Mouse (Mus musculus): ENCODE results near the gene Pkdrej.
"Not testable (repeated sequence)": the region's sequence is repeated elsewhere in the genome, so short reads cannot be mapped to it uniquely, and the experiment has no call there.

The Pkdrej gene

DNA sequence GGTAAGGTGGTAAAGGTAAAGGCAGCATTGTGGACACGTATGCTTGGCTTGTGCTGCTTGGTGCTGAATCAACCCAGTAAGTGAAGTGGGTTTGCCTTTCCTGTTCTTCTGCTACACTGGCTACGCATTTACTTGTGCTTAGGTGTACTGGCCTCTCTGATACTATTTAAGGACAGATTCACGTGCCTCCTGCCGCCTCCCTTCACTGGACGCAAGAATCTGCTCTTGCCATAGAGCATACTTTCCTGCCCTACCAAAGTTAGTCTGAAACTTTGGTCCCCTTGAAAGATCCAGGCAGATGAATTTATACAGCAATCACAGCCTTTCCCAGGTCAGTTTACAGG is 11.1 kb downstream of the Pkdrej start:
- DNase-seq (ENCODE audit: low spot score), result no peak

DNA sequence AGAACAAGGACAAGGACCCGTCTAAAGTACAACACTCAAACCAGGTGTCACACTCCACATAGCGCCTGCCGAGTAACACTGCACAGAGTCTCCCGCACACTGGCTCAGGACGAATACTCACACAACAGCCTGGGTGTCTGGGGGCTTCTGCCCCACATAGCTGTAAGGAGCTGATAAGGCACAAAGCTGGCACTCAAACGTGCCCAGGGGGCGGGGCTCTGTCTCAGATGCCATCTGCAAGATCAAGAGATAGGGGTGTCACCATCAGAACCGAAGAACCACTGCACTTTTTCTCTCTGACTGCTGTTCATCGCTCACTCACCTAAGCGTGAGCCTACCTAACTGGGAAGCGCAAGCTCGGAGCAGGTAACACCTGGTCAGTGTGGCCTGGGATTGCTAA is 12.4 kb downstream of the Pkdrej start:
- DNase-seq (ENCODE audit: low spot score), result no peak

- no peak for DNase-seq (ENCODE audit: low spot score)
Observed at GRCm38 (mm10) chr15:85808434-85808833, 13.1 kb downstream of the Pkdrej start.

DNA sequence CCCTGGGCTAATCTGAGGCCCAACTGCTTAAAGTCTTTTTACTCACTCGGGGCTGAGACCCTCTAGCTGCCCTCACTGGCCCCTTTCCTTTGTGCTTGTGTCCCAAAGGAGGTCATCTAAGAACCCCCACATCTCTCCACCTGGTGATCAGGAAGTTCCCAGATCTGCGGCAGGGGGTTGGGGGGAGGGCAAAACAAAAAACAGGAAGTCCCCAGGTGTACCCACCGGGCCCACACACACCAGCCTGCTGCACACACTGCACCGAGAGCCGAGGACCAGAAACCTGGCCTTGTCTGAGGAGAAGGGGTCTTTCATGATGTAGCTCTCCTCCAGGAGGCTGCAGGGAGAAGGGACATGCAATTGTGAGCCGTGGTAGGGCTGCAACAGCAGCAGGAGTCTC is 13.5 kb downstream of the Pkdrej start:
- no peak for DNase-seq (ENCODE audit: low spot score)

DNA sequence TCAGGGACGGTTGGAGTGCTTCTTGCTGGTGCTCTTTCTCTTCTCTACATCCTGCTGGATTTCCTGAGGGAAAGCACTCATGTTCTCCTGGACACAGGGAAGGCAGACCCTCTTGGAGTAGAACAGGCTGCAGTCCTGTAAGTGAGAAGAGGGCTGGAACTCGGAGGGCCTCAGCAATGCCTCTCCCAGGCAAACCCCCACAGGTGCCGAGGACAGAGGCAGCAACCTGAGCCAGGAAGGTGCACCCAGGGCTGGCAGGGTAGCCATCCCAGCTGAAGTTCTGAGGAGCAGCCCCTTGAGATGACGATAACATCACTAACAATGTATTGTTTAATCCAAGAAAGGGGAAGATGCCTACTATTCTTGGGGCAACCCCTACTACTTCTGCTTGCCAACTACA is 14.1 kb downstream of the Pkdrej start:
- DNase-seq (ENCODE audit: low spot score), result no peak

GRCm38 (mm10) chr15:85806886-85807285 is 14.6 kb downstream of the Pkdrej start:
- DNase-seq (ENCODE audit: low spot score), result peak; percentile 58

DNA sequence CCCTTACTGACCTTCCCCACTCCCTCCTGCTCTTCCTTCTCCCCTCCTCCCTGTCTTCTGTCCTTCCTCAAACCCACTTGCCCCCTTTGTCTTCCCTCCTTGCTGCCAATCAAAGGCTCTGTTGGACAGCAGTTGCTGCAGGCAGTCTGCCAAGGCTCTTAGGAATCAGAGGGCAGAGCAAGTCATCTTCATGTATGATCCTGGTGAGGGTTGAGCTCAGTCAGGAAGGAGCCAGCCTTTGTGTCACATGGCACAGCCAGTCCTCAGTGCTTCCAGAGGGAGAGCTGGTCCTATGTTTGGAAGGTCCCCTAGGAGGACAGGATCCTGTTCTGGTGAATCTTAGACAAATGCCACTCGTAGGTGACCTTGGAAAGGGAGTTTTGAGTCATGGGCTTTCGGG is 18.6 kb downstream of the Pkdrej start:
- no peak for DNase-seq (ENCODE audit: low spot score)

GRCm38 (mm10) chr15:85798676-85799075 is 22.9 kb downstream of the Pkdrej start:
- no peak for DNase-seq (ENCODE audit: low spot score)

- no peak for DNase-seq (ENCODE audit: low spot score)
Observed at GRCm38 (mm10) chr15:85795516-85795915, 26.0 kb downstream of the Pkdrej start.

DNA sequence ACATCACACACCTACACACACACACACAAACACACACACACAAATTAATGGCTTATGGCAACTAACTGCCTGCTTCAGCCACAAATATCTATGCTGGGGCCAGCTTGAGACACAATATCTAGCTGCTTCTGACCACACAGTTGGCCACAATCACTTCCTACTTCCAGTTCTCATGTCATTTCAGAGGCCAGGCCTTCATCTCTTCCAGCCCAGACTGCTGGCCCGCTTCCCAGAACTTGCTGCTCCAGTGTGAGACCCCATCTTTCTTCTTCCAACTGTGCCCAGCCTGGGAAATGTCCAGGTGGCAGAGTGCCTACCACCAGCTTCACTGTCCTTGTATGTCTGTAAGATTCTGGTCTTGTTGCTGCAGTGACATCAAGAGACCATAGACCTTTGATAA is 28.7 kb downstream of the Pkdrej start:
- DNase-seq (ENCODE audit: low spot score), result peak; percentile 39

GRCm38 (mm10) chr15:85791449-85791848 is 30.1 kb downstream of the Pkdrej start:
- DNase-seq (ENCODE audit: low spot score), result no peak

GRCm38 (mm10) chr15:85788633-85789032 is 32.9 kb downstream of the Pkdrej start:
- no peak for DNase-seq (ENCODE audit: low spot score)

DNA sequence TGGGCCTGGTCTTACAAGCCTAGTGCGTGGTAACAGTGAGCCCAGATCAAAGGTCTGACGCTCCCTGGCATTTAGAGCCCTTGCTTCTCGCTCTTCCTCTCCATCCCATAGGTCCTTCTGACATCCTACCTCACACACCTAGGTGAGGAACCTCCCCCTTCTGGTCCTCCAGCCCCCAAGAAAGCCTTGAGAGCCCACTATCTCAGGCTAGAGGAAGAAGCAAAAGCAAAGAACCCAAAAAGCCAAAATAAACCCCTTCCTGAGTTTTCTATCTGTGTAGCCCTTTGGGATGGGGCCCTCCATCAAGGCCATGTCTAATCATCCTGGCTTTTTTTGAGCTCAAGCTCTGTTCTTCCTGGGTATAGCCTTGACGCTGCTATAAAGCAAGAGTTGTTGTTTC is 33.5 kb downstream of the Pkdrej start:
- DNase-seq (ENCODE audit: low spot score), result no peak

DNA sequence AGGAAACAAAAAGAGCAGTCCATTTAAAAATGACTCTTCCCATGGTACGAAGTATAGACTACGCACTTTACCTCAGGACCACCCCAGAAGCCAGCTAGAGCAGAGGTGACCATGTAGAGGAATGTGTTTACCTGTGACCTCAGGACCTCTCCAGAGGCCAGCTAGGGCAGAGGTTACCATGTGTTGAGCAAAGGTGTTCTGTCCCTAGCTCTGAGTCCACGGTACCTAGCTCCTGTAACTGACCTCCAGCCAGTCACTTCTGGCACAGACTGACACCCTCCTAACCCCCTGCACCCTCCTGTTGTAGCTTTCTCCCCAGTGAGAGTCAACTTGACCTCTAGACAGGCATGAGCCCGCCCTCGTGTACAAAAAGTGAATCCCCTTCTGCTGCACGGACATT is 34.1 kb downstream of the Pkdrej start:
- no peak for DNase-seq (ENCODE audit: low spot score)

GRCm38 (mm10) chr15:85786711-85787110 is 34.8 kb downstream of the Pkdrej start:
- no peak for DNase-seq (ENCODE audit: low spot score)

DNA sequence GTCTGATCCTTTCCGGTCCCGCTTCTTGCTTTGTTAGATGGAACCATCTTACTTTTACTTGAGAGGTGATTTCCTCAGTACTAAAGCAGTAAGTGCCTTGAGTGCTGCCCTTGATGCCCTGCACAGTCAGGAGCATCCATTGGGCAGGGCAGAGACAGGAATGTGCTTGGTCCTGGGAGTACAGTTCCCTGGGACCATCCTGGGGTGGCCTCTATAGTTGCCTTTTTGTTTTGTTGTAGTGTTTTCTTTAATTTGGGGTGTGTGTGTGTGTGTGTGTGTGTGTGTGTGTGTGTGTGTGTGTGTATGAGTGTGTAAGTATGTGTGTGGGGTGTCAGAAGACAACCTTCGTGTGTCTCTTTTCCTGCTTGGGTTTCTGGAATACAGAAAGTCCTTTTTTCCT is 37.2 kb downstream of the Pkdrej start:
- no peak for DNase-seq (ENCODE audit: low spot score)

- no peak for DNase-seq (ENCODE audit: low spot score)
Observed at GRCm38 (mm10) chr15:85783146-85783545, 38.4 kb downstream of the Pkdrej start.

DNA sequence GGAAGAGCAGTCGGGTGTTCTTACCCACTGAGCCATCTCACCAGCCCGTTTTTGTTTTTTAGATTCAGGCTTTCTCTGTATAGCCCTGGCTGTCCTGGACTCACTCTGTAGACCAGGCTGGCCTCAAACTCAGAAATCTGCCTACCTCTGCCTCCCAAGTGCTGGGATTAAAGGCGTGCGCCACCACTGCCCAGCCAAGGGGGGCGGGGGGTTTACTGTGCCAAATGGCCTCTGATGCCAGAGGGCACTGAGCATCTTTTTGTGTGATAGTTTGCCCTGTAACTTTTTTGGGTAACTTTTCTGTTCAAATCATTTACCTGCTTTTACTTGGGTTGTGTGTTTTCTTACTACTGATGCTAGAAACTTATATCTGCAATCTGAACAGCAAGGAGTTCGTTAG is 42.6 kb downstream of the Pkdrej start:
- not testable (repeated sequence) for DNase-seq (ENCODE audit: low spot score)

DNA sequence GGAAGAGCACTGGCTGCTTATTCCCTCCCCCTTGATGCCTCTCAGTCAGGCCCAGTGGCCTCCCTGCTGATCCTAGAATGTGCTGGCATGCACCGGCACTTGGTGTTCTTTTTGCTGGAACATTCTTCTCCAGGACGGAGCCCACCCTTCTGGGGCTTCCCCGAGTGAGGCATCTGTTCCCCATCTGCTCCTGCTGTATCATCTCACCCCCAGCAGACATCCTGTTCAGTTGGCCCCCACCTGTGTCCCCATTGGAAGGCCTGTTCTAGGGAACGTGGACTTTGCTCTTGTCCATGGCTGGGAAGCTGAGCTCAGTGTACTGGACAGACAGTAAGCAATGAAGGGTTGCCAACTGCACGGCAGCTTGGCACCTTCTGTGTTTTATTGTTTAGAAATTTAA is 44.8 kb downstream of the Pkdrej start:
- DNase-seq (ENCODE audit: low spot score), result no peak

- DNase-seq (ENCODE audit: low spot score), result no peak
Observed at GRCm38 (mm10) chr15:85776241-85776640, 45.3 kb downstream of the Pkdrej start.

GRCm38 (mm10) chr15:85775001-85775400 is 46.5 kb downstream of the Pkdrej start:
- DNase-seq (ENCODE audit: low spot score), result no peak

DNA sequence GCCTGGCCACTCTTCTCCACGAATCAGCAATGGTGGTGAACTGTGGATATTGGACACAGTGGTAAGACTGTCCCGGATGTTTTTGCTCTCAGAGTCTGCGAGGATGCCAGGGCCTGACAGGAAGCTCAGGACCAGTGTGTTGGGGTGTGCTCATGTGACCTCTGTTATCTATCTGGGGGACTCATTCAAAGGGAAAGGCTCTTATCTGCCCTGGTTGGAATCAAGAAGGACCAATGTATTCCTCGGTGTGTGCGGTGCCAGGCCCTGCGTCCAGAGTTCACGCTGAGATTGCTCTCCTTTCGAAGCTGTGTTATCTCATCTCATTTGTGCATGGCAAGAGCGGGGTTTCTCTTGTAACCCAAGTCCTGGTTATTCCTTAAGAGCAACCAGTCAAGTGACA is 47.1 kb downstream of the Pkdrej start:
- DNase-seq (ENCODE audit: low spot score), result no peak

GRCm38 (mm10) chr15:85772146-85772740 is 49.3 kb downstream of the Pkdrej start:
- no peak for DNase-seq (ENCODE audit: low spot score)

DNA sequence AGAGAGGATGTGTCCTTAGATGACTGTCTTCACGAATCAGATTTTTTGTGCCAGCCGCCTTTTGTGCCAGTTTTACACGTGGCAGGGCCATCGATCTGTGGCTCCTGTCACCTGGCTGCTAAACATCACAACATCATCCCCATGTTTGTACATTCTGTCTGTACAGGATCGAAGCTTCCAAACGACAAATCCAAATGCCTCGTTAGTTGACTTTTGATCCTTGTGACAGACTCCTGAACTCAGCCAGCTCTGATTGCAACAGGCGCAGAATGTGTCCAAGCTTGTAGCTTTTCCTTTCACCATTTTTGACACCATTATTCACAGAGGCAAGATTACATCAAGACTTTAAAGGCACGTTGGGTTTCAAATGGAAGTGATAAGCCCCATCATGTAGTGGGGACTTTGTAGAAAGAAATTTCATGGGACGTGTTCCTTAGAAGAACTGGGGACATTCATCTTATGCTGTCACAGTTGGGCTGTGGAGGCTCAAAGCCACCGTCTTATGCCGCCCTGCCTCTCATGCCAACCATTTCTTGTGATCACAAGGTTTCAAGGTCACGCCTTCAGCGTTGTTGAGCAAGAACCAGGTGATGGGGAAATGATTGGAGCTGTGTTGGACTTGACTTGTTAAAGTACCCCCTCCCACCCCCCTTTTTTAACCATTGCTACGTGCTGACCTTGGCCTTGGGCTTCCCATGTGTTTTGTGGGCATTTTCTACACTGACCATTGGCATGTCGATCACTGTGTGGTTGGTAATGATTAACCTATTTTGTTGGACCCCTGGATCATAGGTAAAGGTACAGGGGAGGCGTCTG is 50.0 kb downstream of the Pkdrej start:
- no peak for DNase-seq (ENCODE audit: low spot score)

All from MN1 (cell line).